In the genomic region with DNA sequence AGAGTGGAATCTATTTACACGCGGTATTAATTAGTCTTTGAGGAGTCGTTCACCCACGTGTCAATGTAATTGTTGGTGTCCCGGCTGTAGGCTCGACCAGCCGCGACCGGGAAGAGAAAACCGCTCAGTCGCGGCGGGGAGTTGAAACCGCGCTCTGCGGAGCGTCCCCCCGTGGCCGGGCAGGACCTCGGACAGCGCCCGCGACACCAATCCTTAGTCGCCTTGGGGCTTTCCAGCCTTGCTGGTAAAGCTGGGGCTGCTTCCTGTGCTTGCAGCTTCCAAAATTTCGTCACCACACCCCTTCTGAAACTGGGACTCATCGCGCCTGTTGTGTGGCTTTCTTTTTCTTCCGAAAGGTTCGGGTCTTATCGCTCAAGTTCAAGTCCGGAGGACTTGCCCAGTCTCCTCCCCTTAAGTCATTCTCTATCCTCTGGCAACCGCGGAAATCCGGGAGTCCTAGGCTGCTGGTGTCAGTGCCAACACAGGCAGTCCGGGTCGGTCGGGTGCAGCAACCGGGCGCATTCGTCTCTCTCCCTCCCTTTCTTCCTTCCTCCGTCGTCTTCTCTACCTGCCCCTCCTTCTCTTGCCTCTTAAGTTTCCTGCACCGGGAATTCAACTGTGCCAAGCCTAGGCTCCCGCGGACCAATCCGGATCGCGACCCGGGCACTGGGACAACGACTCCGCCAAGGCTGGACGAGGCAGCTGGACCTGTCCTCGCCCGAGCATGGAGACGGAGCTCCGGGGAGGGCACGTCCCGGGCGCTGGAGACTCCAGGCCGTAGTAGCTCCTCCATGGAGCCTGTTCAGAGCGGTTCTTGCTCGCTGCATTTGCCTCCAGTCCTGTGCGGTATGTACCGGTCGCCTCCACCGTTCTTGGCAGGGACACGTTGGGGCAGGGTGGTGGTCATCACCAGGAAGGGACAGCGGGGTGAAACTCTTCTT, we compare ENCODE assay signal across 8 mouse cellular contexts. TPM values are rescaled to one million over a fixed set of nuclear protein-coding genes. Genes with fewer than 3 reads are reported as not detected.
A peak's percentile ranks its signal among the peaks of the same experiment; 100 is the strongest.
DNase-seq lines count a peak whose midpoint lies in the region; ATAC-seq and TF ChIP-seq lines count a peak whose summit lies in the region.

No protein-coding gene starts in this region.

- peak overlapping the region; percentile 39 for H3K4me3 ChIP-seq in layer of hippocampus, adult 2 months
- peak overlapping the region; percentile 77 for H3K4me3 ChIP-seq in midbrain, embryonic 15.5 days

- peaks cover 35% of the 10 kb centered on the region for H3K4me1 ChIP-seq in midbrain, embryonic 15.5 days

- DNase-seq in layer of hippocampus, adult 2 months (ENCODE audit: low spot score in 2 of 2), result no peak
- no peak for DNase-seq in layer of hippocampus, adult 9-11 months
- peak; percentile 63 to 68 for DNase-seq in adrenal gland, adult 18-20 months (ENCODE audit: low spot score in 2 of 2)
- peak; percentile 87 for DNase-seq in embryo, embryonic 11 days
- peak; percentile 72 for DNase-seq in heart, postnatal 4 days
- DNase-seq in kidney, postnatal 4 days, result peak; percentile 88 to 89
- no peak for DNase-seq in spleen, postnatal 14 days (ENCODE audit: low spot score in 2 of 2)

- H3K9me3 ChIP-seq in midbrain, embryonic 15.5 days, result no peaks in the 10 kb centered on the region

- TF ChIP-seq CTCF in layer of hippocampus, adult 2 months (conservative IDR thresholded peaks at IDR 0.05), result no peak

- ATAC-seq in midbrain, embryonic 15.5 days (replicated peaks), result peak; percentile 71

- H3K4me2 ChIP-seq in midbrain, embryonic 15.5 days, result peak overlapping the region; percentile 87

- WGBS in midbrain, embryonic 15.5 days, result under 1% methylated on average over 68 of the region's 68 CpGs

- H3K36me3 ChIP-seq in midbrain, embryonic 15.5 days (replicated peaks), result no peaks in the 10 kb centered on the region

- H3K27me3 ChIP-seq in midbrain, embryonic 15.5 days (replicated peaks), result peaks cover 33% of the 10 kb centered on the region

- peak overlapping the region; percentile 29; the same call in 1 of the 2 replicates for H3K27ac ChIP-seq in layer of hippocampus, adult 2 months
- H3K27ac ChIP-seq in midbrain, embryonic 15.5 days, result peak overlapping the region; percentile 87

- H3K9ac ChIP-seq in midbrain, embryonic 15.5 days, result peak overlapping the region; percentile 84

RNA-seq across cellular contexts. Expression of a gene that starts 0.5 kb away (rescaled TPM):
- 10 to 100 TPM; 37.1 to 38.0 TPM for total RNA-seq in layer of hippocampus, adult 2 months (2021)
- total RNA-seq in adrenal gland, adult 18-20 months (2021), result under 1 TPM; 0.16 to 0.60 TPM
- total RNA-seq in heart, postnatal 4 days (2021), result under 1 TPM in 1 of 2 experiments, not detected in 1; 0.10 TPM
- 75.8 and 79.2 TPM in 2 replicates for polyA plus RNA-seq in midbrain, embryonic 15.5 days (2015; fragmentation: Nextera tagmentation; extraction: Ambion mirVana)

Comparison
In these comparisons a context has a peak if more than half of its experiments do, and no peak if none do; other contexts are left out.
1. DNase-seq: peak in adrenal gland, adult 18-20 months (2 of 2), embryo, embryonic 11 days (single experiment), heart, postnatal 4 days (single experiment) and kidney, postnatal 4 days (2 of 2); none in layer of hippocampus, adult 2 months (0 of 2), layer of hippocampus, adult 9-11 months (single experiment) and spleen, postnatal 14 days (0 of 2).
2. RNA of a gene that starts 0.5 kb away (total RNA-seq): 37.1 to 38.0 TPM in layer of hippocampus, adult 2 months; 0.16 to 0.60 TPM in adrenal gland, adult 18-20 months and 0.10 TPM in heart, postnatal 4 days; every median in the first group is over 10 times any median in the second.